Mouse (Mus musculus) right cerebral cortex, postnatal 4 days (tissue): ENCODE measurements at regions not wholly inside any gene's neighbourhood (a gene's known extent, or its start where the extent isn't known, plus 50 kb on each side); places are given as distances from the start of the nearest gene placed in this dataset.

Experiments used
- DNase-seq: peaks from one replicate; pipeline ENCODE4 v3.0.0-alpha.2; 2022

DNA sequence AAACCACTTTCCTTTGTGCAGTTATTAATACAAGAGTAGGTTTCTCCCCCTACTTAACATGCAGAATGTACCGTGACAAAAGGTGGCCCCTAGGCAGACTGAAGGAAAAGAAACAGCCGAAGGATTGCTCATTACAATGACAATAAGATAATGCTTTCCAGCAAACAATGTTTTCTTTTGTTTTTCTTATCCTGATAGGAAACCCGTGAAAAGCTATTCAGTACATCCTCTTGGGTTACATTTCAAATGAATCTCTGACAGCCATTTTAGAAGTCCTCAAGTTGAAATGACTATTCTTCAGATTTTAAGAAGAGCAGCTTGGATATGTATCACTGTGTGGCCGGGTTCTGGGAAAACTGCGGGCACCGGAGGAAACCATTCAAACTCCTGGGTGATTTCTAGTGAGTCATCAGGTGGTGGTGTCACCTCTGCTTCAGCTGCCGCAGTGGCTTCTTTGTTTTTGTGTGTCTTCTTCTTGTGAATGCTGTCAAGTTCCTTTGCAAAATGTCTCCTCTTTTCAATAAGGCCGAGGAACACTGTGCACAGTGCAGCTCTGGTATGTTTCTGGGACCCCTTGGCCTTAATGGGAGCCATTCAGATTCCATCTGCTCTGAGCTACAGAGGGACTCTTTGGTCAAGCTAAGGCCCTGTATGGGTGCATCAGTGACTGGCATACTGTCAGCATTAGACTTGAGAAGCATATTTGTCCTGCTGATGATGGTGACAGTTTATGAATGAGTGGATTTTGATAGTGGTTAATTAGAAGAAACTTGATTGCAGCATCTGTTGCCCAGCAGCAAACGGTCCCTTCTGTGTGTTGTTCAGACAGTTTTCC lies 393.1 kb downstream of the Rnd3 start:
- no peak for DNase-seq

DNA sequence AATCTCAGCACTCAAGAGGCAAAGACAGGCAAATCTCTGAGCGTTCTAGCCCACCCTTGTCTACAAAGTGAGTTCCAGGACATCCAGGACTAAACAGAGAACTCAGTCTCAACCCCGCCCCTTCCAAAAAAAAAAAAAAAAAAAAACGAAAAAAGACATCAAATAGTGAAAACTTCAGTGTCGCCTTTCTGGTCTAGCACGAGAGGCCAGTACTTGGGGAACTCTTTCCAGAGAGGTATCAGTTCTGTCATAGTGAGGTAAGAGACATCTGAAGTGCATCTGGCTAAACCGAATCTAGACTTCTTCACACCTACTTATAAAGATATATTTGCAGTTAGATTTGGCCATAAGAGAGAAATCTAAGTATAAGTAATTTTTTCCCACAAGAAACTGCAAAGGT lies 393.8 kb downstream of the Rnd3 start:
- DNase-seq, result no peak

DNA sequence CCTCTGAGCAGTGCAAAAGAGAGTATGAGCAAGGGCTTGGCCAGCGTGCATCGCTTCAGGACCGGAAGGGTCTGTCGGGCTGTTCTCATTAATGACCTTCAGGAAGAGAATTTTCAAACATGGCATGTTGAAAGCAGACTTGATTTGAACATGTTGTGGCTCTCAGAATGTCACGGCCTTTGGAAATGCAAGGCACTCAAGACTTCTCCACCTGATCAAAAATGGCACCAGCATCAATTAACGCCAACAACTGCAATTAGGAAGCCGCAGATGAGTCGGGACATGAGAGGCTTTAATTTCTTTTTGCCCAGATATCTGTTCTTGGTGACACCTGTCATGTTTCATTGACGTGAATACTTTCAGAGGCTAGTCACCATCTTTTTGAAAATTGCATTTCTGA lies 396.5 kb downstream of the Rnd3 start:
- no peak for DNase-seq

GRCm38 (mm10) chr2:50750799-50751198 lies 398.1 kb downstream of the Rnd3 start:
- no peak for DNase-seq

GRCm38 (mm10) chr2:50744625-50745214 lies 404.2 kb downstream of the Rnd3 start:
- DNase-seq, result no peak

DNA sequence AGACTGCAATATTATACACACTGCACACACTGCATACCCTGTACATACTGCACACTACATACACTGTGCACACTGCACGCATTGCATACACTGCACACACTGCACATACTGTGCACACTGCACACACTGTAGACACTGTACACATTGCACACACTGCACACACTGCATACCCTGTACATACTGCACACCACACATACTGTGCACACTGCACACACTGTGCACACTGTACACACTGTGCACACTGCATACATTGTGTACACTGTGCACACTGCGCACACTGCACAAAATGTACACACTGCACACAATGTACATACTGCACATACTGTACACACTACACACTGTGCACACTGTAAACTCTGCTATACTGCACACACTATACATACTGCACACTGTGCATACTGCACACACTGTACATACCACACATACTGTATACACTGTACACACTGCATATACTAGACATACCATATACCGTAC lies 405.1 kb downstream of the Rnd3 start:
- no peak for DNase-seq

- no peak for DNase-seq
Observed at GRCm38 (mm10) chr2:50742421-50742820, 406.5 kb downstream of the Rnd3 start.

DNA sequence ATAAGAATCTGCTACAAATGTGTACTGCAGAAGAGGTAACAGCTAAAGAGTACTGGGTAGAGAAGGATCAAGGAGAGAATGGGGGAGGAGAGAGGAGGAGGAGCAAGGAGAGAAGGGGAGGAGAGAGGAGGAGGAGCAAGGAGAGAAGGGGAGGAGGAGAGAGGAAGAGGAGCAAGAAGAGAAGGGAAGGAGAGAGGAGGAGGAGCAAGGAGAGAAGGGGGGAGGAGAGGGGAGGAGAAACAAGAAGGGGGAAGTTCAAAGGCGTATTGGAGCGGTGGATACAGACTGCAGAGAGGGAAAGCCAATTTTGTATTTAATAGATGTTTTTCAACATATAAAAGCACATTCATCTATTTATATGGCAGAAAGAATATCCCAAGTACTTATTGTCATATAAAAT lies 407.6 kb downstream of the Rnd3 start:
- no peak for DNase-seq

- no peak for DNase-seq
Observed at GRCm38 (mm10) chr2:50739599-50739979, 409.3 kb downstream of the Rnd3 start.

GRCm38 (mm10) chr2:50738936-50739598 lies 409.8 kb downstream of the Rnd3 start:
- DNase-seq, result no peak

- DNase-seq, result no peak
Observed at GRCm38 (mm10) chr2:50737706-50738105, 411.2 kb downstream of the Rnd3 start.

- no peak for DNase-seq
Observed at GRCm38 (mm10) chr2:50735029-50735428, 413.9 kb downstream of the Rnd3 start.

DNA sequence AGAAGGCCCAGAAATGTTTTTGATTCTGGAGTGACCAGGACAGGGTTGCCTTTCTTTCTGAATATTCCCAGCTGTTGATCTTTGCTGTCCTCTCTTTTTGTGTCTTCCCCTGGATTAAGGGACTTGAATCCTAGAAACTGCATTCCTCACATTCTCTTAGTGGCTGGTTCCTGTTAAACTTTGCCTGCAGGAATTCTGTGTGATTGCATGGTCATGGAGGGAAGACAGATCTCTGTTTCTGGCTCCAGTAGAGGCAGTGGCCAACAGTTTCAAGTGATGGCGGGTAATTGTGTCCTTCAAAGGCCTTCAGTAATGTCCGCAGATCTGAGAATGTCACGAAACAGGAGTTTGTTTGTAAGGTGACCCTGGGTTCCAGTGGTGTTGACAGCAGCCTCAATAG lies 410.1 kb upstream of the Mmadhc start:
- DNase-seq, result no peak

GRCm38 (mm10) chr2:50704297-50704696 lies 407.7 kb upstream of the Mmadhc start:
- no peak for DNase-seq

DNA sequence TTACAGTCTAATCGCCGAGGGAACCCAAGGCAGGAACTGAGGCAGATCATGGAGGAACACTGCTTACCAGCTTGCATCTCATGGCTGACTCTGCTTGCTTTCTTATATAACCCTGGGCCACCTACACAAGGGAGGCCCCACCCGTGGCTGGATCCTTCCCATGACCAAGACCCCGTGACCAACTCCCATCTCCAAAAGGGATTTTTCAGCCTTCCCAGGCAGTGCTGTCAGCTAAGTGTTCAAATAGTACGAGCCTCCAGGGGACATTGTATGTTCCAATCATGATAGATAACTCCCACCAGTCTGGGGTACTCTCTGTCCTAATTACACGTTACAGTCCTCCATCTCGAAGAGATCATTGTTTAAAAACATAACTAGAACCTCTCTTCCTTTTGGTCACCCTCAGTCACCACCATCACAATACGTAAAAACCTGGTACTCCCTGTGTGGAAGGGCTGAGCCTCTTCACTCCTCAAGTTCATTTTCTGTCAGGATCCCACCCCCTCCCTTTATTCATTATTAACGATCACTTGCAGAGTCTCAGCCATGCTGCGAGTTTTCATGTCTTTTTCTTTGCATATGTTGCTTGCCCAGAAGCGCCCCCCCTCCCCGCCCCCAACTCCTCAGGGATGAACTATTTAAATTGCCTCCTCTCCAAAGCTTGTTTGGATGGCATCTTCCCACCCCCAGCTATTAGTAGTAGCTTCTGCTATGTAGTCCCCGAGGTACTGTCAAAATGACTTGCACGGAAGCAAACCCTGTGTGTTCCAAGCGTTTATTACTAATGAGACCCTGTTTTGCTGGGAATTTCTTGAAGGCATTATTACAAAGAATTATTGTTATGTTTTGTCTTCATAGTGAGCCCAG lies 406.2 kb upstream of the Mmadhc start:
- DNase-seq, result no peak

DNA sequence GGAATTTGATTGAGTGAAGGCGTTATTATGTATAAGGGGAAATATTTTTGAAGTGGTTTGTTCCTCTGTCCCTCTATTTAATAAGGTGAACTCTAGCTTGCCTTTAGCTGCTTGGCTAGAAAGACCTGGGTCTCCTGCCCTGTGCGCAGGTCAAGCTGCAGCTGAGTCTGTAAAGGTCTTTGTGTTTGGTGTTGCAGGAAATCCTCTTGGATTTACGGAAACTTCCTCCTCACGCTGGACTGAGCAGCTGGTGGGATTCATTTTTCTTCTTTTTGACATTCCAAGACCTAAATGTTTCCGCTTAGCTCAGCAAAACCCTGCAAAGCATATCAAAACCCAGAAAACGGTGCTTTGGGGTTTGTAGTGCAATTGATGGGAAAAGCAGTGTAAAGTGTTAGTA lies 402.2 kb upstream of the Mmadhc start:
- no peak for DNase-seq

DNA sequence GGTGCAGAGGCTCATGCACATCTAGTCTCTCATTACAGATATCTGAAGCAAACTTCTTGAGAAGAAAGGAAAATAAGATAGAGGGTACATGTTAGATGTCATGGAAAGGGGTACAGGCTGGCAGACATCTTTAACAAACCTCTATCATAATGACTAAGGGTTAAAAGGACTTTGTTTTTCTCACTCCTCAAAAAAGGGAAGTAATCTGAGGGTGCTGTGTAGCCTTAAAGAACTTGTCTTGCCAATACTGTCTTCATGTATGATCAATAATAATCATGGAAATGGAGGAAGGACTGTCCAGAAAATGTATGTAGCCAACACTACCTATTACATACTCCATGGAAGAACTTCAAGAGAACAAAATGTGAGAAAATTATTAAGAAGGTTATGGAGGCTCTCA lies 400.0 kb upstream of the Mmadhc start:
- DNase-seq, result no peak

GRCm38 (mm10) chr2:50694849-50695248 lies 398.2 kb upstream of the Mmadhc start:
- DNase-seq, result no peak

DNA sequence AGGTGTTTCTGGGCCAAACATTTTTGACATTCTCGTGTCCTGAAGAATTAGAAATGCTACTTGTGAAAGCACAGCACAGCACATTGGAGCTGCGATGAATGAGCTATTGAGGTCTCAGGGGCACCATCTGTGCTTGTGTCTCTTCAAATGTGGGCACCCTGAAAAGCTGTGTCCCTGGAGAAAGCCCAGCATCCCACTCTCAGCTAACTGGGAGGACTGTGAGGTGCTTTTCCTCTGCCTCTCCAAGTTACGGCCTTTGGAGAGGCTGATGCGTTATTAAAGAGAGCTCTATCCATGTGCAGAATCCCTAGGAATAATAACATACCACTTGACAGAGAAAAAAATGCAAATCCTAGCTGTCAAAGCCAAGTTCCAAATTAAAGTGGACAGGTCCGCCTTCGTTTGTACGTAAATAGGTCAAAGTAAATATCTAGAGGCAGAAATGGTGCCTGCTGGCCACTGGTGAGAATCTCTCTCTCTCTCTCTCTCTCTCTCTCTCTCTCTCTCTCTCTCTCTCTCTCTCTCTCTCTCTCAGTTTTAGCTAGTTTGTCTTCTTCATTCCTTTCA lies 397.3 kb upstream of the Mmadhc start:
- no peak for DNase-seq

GRCm38 (mm10) chr2:50690120-50691103 lies 393.8 kb upstream of the Mmadhc start:
- no peak for DNase-seq

GRCm38 (mm10) chr2:50687672-50688151 lies 391.1 kb upstream of the Mmadhc start:
- DNase-seq, result no peak
